Mouse (Mus musculus) forebrain, postnatal 0 days (tissue): Measurements from ENCODE around the gene Zfp575. TPM values are rescaled to one million over a fixed set of nuclear protein-coding genes. Genes with fewer than 3 reads are reported as not detected.

Experiments
- ATAC-seq: fragments of 200-750 bp; cut with Nextera tagmentation; 2 replicates; pipeline ENCODE4 v1.8.0; 2017; ENCODE audit warnings: mild to moderate bottlenecking, moderate library complexity
- DNase-seq: peaks from one replicate; pipeline ENCODE4 v3.0.0-alpha.2; 2015
- H3K27ac ChIP-seq: fragments of 300-500 bp; sonication (generic); 2 replicates; pipeline ENCODE4 v1.5.1; 2014; ENCODE audit warnings: low read depth, mild to moderate bottlenecking, antibody characterized with exemption, low read length, moderate library complexity, mixed read lengths
- H3K27me3 ChIP-seq: fragments of 300-500 bp; sonication (generic); 2 replicates; pipeline ENCODE4 v1.6.1; 2014; ENCODE audit warnings: mild to moderate bottlenecking, low read length, mixed read lengths; ENCODE audit not compliant: insufficient read depth
- H3K36me3 ChIP-seq: fragments of 300-500 bp; sonication (generic); 2 replicates; pipeline ENCODE4 v1.6.1; 2014; ENCODE audit warnings: mild to moderate bottlenecking, moderate library complexity; ENCODE audit not compliant: insufficient read depth
- H3K4me1 ChIP-seq: fragments of 300-500 bp; sonication (generic); 2 replicates; pipeline ENCODE4 v1.6.1; 2014; ENCODE audit warnings: antibody characterized with exemption; ENCODE audit not compliant: insufficient read depth
- H3K4me2 ChIP-seq: fragments of 300-500 bp; sonication (generic); 2 replicates; pipeline ENCODE4 v1.6.1; 2014; ENCODE audit warnings: low read depth, mild to moderate bottlenecking, moderate library complexity
- H3K4me3 ChIP-seq: fragments of 300-500 bp; sonication (generic); 2 replicates; pipeline ENCODE4 v1.5.1; 2014; ENCODE audit warnings: low read depth, low read length, mixed read lengths
- H3K9ac ChIP-seq: fragments of 300-500 bp; sonication (generic); 2 replicates; pipeline ENCODE4 v1.6.1; 2014; ENCODE audit warnings: mild to moderate bottlenecking
- H3K9me3 ChIP-seq: fragments of 300-500 bp; sonication (generic); 2 replicates; pipeline ENCODE4 v1.6.1; 2016; ENCODE audit warnings: low read length
- CTCF ChIP-seq: sonication (generic); IDR thresholded peaks from 2 replicates; pipeline ENCODE4 v1.5.1; 2016; ENCODE audit warnings: antibody characterized with exemption, control low read depth, low read depth
- WGBS: fragments of 180-500 bp; shearing (Covaris S2); extraction: QIAGEN DNeasy Blood & Tissue Kit; methylation state at CpG from one replicate; pipeline ENCODE4 v1.1.7; 2014; 5-methylcytosine and 5-hydroxymethylcytosine counted together
- polyA plus RNA-seq: library from polyadenylated mRNA; unstranded; fragments of >200 nt; fragmentation: Nextera tagmentation; extraction: Ambion mirVana; gene quantifications from 2 replicates; pipeline ENCODE4 v1.2.1, GENCODE M21; 2015
- total RNA-seq: library from RNA; depleted of rRNA; stranded (reverse); fragments of >200 nt; gene quantifications from 2 replicates; pipeline ENCODE4 v1.2.3, GENCODE M21; 2014

Zfp575 gene
- total and polyA plus RNA-seq, 2 experiments from 2014 or later = 1.2 to 24.8 TPM

DNA sequence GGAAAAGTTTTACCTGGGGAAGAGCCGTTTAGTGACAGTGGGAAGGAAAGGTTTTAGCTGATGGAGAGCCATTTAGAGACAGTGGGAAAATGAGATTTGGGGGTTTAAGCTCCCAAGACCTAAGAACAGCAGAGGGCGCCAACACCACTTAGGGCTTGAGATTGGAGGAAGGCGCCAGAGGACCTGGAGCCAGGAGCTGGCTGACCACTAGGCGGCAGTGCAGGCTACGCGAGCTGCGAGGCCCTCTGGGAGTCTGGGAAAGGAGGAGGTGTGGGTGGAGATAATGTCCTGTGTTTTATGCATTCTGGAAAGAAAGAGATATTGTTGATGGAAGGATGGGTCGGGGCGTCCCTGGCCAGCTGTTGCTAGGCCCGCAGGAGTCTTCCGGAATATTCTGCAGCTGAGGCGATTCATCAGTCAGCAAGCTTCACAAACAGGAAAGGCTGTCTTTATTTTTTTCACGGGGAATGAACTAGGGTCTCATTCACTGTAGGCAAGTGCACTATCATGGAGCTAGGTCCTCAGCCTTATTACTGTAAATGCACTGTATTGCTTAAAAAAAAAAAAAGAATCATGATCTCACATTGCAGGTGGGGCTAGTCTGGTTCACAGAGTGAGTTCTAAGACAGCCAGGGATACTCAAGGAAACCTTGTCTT lies 13.6 kb upstream of the Zfp575 start:
- Histone ChIP-seq H3K27ac (no peak overlapping the region), H3K27me3 (no peaks in the 10 kb centered on the region), H3K4me1 (0 out of 2 replicates have a peak, but pooled peaks cover 4% of the 10 kb centered on the region), H3K36me3 (no peaks in the 10 kb centered on the region), H3K9ac (peak overlapping the region; percentile 46), H3K9me3 (no peaks in the 10 kb centered on the region), H3K4me2 (peak overlapping the region; percentile 51), H3K4me3 (peak overlapping the region; percentile 31)
- DNase-seq (peak; percentile 98), ATAC-seq (peak; percentile 98)
- WGBS = 3% methylated on average over 13 of the region's 13 CpGs
- TF ChIP-seq CTCF = peak; percentile 100

DNA sequence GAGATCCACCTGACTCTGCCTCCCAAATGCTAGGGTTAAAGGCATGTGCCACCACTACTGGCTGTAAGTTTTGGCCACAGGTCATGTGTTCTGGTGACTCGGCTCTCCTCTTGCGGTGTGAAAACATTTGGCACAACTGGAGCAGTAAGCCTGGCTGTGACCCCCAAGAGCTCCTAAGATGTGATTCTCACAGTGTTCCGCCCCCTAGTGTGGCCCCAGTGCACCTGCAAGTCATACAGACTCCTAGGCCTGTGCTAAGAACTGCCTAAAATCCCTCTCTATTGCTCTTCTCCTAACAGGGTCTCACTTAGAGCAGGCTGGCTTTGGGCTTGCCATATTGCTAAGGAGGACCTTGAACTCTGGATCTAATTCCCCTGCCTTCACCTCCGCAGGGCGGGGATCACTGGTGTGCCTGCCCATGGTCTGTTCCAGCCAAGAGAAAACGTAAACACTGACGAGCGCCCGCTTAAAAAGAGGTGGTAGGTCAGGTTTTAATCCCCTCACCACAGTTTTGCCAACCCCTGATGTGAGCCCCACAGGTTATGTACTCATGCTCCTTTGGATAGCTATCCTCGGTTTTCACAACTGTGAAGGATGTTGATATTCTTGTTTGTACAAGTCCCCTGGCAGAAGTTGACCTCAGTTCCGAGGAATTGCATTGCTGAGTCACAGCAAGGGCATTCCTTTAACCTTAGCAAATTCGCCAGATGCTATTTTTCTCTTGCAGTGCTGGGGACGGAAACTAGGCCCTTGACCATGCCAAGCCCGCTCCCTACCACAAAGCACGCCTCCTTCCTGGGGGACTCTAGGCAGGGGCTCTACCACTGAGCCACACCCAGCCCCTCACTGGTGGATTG lies 12.0 kb upstream of the Zfp575 start:
- Histone ChIP-seq H3K27me3 (no peaks in the 10 kb centered on the region), H3K4me1 (peaks cover 6% of the 10 kb centered on the region; the same call in 1 of the 2 replicates), H3K4me2 (no peak overlapping the region), H3K36me3 (no peaks in the 10 kb centered on the region), H3K9ac (no peak overlapping the region), H3K9me3 (no peaks in the 10 kb centered on the region), H3K27ac (no peak overlapping the region), H3K4me3 (no peak overlapping the region)
- ATAC-seq = no peak
- TF ChIP-seq CTCF = peak; percentile 23; the same call in 1 of the 2 replicates
- no peak for DNase-seq
- 80% methylated on average over 15 of the region's 15 CpGs for WGBS

DNA sequence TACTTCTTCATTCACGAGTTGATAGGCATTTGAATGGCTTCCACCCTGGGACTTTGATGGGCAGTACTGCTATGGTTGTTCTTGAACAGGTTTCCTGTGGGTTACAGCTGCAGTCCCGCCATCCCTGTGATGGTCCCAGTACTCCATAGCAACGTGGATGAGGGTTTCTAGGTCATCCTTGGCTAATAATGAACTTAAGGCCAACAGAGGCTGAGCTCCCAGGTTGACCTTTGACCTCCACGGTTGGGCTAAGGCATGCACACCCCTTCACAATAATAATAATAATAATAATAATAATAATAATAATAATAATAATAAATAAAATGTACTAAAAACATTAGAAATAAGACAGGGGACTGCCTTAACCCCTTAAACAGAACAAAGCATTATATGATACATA lies 10.7 kb upstream of the Zfp575 start:
- no peaks in the 10 kb centered on the region for H3K36me3 ChIP-seq
- peaks cover 15% of the 10 kb centered on the region; the same call in 1 of the 2 replicates for H3K4me1 ChIP-seq
- no peak overlapping the region for H3K4me3 ChIP-seq
- ATAC-seq = no peak
- no peaks in the 10 kb centered on the region for H3K9me3 ChIP-seq
- H3K27me3 ChIP-seq = no peaks in the 10 kb centered on the region
- WGBS = 67% methylated on average over 4 of the region's 4 CpGs
- TF ChIP-seq CTCF = no peak
- H3K9ac ChIP-seq = no peak overlapping the region
- DNase-seq = no peak
- no peak overlapping the region for H3K27ac ChIP-seq
- no peak overlapping the region for H3K4me2 ChIP-seq

- WGBS = 83% methylated on average over 2 of the region's 2 CpGs
Measured at GRCm38 (mm10) chr7:24595464-24595863, 8.0 kb upstream of the Zfp575 start.

GRCm38 (mm10) chr7:24594309-24594803 lies 6.9 kb upstream of the Zfp575 start:
- peak overlapping the region; percentile 88 for H3K4me2 ChIP-seq
- no peaks in the 10 kb centered on the region for H3K27me3 ChIP-seq
- H3K27ac ChIP-seq = no peak overlapping the region
- ATAC-seq (peak; percentile 17; the same call in 1 of the 2 replicates), DNase-seq (peak; percentile 7)
- no peaks in the 10 kb centered on the region for H3K36me3 ChIP-seq
- peak overlapping the region; percentile 63 for H3K4me3 ChIP-seq
- H3K4me1 ChIP-seq = peaks cover 13% of the 10 kb centered on the region; the same call in 1 of the 2 replicates
- 5% methylated on average over 13 of the region's 13 CpGs for WGBS
- peak overlapping the region; percentile 53; the same call in 1 of the 2 replicates for H3K9ac ChIP-seq
- H3K9me3 ChIP-seq = no peaks in the 10 kb centered on the region
- no peak for TF ChIP-seq CTCF

More at GRCm38 (mm10) chr7:24595464-24595863, 8.0 kb upstream of the Zfp575 start:
- no peak overlapping the region for H3K4me2 ChIP-seq
- TF ChIP-seq CTCF = no peak
- DNase-seq (no peak), ATAC-seq (no peak)
- no peaks in the 10 kb centered on the region for H3K9me3 ChIP-seq
- H3K4me3 ChIP-seq = no peak overlapping the region
- H3K4me1 ChIP-seq = peaks cover 13% of the 10 kb centered on the region; the same call in 1 of the 2 replicates
- no peaks in the 10 kb centered on the region for H3K27me3 ChIP-seq
- no peaks in the 10 kb centered on the region for H3K36me3 ChIP-seq
- H3K27ac ChIP-seq = no peak overlapping the region
- no peak overlapping the region for H3K9ac ChIP-seq

DNA sequence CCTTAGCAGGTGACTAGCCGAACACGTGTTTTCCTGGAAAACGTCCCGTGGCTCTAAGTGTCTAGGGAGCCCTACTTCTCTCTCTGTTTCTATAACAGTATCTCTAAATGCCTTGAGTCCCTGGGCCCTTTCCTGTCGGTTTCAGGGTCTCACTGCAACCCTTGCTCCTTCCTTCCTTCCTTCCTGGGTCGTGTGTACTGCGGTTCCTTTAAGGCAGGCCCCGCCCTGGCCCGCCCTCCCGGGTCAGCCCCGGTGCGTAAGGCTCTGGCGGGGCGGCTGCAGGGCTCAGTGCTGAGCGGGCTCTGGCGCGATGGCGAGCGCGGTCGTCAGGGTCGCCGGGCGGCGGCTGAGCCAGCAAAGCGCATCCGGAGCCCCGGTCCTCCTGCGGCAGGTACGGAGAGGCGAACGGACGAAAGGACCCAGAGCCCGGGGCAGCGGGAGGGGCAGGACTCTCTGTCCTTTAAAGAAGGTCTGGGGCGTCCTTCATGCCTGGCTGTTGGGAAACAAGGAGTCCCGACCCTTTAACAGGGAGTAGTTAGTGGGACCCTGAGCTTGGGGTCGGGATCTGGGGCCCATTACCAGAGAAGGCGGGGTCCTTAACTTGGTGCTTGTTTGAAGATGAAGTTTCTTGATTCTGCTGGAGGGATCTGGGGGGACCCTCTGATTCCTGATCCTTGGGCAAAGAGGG lies 6.3 kb upstream of the Zfp575 start:
- Histone ChIP-seq H3K4me3 (peak overlapping the region; percentile 63), H3K9me3 (no peaks in the 10 kb centered on the region), H3K27ac (no peak overlapping the region), H3K9ac (peak overlapping the region; percentile 53), H3K4me1 (peaks cover 13% of the 10 kb centered on the region; the same call in 1 of the 2 replicates), H3K27me3 (no peaks in the 10 kb centered on the region), H3K4me2 (peak overlapping the region; percentile 88), H3K36me3 (no peaks in the 10 kb centered on the region)
- no peak for TF ChIP-seq CTCF
- peak; percentile 69 for DNase-seq
- peak; percentile 90 for ATAC-seq
- WGBS = 1% methylated on average over 39 of the region's 39 CpGs
